Mouse (Mus musculus) lung, postnatal 0 days (tissue): ENCODE measurements around the gene Xndc1.

Source experiments
- CTCF ChIP-seq: IDR thresholded peaks from 2 replicates; pipeline ENCODE4 v1.5.1; 2016; ENCODE audit warnings: antibody characterized with exemption, mild to moderate bottlenecking
- EP300 ChIP-seq: IDR thresholded peaks from 2 replicates; pipeline ENCODE4 v1.6.1; 2016; ENCODE audit warnings: antibody characterized with exemption, mild to moderate bottlenecking, control low read depth

DNA sequence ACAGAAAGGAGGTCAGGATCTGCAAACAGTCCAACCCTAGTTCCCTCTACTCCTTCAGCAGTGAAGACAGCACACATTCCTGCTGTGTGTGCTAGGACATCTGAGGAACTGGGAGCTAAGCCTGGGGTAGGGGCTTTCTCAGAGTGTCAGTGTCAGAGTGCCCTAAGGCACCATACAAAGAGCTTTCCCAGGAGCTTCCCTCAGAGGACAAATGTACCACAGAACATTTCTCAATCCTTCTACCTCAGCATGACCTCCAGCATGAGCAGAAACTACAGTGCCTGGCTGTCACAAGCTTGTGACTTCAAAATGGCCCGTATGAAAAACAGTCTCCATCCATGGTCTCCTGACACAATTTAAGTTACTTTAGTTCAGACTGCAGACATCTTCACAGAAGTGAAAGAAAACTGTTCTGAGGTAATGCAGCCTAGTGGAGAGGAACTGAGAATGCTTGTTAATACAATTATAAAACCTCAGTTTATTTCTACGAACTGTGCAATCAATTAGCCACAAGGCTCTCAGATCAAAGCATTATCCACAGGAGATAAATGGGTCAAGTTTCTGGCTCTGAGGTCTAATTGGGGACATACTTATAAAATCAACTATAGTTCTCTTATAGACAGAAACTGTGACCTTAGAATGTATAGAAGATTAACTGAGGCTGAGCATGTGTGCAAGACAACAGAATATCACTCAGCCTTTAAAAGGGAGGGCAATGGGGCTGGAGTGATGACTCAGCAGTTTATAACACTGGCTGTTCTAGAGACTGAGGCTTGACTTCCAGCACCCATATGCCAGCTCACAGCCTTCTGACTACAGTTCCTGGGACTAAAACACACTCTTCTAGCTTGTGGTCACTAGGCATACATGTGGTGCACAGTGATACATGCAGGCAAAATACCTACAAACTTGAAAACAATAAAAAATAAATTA is 39.9 kb upstream of the Xndc1 start:
- TF ChIP-seq CTCF, result no peak
- no peak for TF ChIP-seq EP300
